Mouse (Mus musculus): Measurements from ENCODE around the gene Iqub. TPM values are rescaled to one million over a fixed set of nuclear protein-coding genes. Genes with fewer than 3 reads are reported as not detected.

Iqub gene
- polyA plus RNA-seq, 2 experiments, result 0.08 TPM; not detected in 1

GRCm38 (mm10) chr6:24450241-24450640 is 64.6 kb downstream of the Iqub start:
- WGBS, result 89% methylated on average over 6 of the region's 6 CpGs

GRCm38 (mm10) chr6:24416056-24416455 is 98.8 kb downstream of the Iqub start:
- H3K27me3 ChIP-seq (ENCODE audit: control insufficient read depth, insufficient read depth, low read length), result no peaks in the 10 kb centered on the region
- H3K27ac ChIP-seq (replicated peaks; ENCODE audit: low read depth, low read length), result no peak overlapping the region
- no peak overlapping the region for H3K4me2 ChIP-seq (replicated peaks; ENCODE audit: low read depth, low read length, severe bottlenecking)
- H3K36me3 ChIP-seq (ENCODE audit: control insufficient read depth, insufficient read depth, low read length), result no peaks in the 10 kb centered on the region
- WGBS, result 87% methylated on average over 11 of the region's 11 CpGs
- H3K4me1 ChIP-seq (ENCODE audit: control insufficient read depth, insufficient read depth, low read length), result no peaks in the 10 kb centered on the region
- no peak for ATAC-seq (ENCODE audit: low FRiP score, low read depth)
- H3K9me3 ChIP-seq (ENCODE audit: control insufficient read depth, low read length), result no peaks in the 10 kb centered on the region
- H3K4me3 ChIP-seq (replicated peaks; ENCODE audit: low read length), result no peak overlapping the region
- no peak for DNase-seq (ENCODE audit: low spot score)
- H3K9ac ChIP-seq (ENCODE audit: low read depth, low read length, severe bottlenecking), result no peak overlapping the region
- no peak for TF ChIP-seq POLR2A (IDR thresholded peaks at IDR 0.05; ENCODE audit: borderline replicate concordance, extremely low read depth, insufficient read depth, insufficient read length)

More at GRCm38 (mm10) chr6:24450241-24450640, 64.6 kb downstream of the Iqub start:
- TF ChIP-seq POLR2A (IDR thresholded peaks at IDR 0.05; ENCODE audit: borderline replicate concordance, extremely low read depth, insufficient read depth, insufficient read length), result no peak
- Histone ChIP-seq H3K9me3 (ENCODE audit: control insufficient read depth, low read length) (no peaks in the 10 kb centered on the region), H3K27ac (replicated peaks; ENCODE audit: low read depth, low read length) (no peak overlapping the region), H3K4me3 (replicated peaks; ENCODE audit: low read length) (no peak overlapping the region), H3K9ac (ENCODE audit: low read depth, low read length, severe bottlenecking) (no peak overlapping the region), H3K27me3 (ENCODE audit: control insufficient read depth, insufficient read depth, low read length) (no peaks in the 10 kb centered on the region), H3K4me2 (replicated peaks; ENCODE audit: low read depth, low read length, severe bottlenecking) (no peak overlapping the region), H3K36me3 (ENCODE audit: control insufficient read depth, insufficient read depth, low read length) (no peaks in the 10 kb centered on the region), H3K4me1 (ENCODE audit: control insufficient read depth, insufficient read depth, low read length) (no peaks in the 10 kb centered on the region)
- DNase-seq (ENCODE audit: low spot score) (no peak), ATAC-seq (ENCODE audit: low FRiP score, low read depth) (no peak)

- WGBS, result 76% methylated on average over 1 of the region's 1 CpGs
- no peak overlapping the region for H3K9ac ChIP-seq (ENCODE audit: low read depth, low read length, severe bottlenecking)
- no peaks in the 10 kb centered on the region for H3K27me3 ChIP-seq (ENCODE audit: control insufficient read depth, insufficient read depth, low read length)
- no peak for TF ChIP-seq POLR2A (IDR thresholded peaks at IDR 0.05; ENCODE audit: borderline replicate concordance, extremely low read depth, insufficient read depth, insufficient read length)
- ATAC-seq (ENCODE audit: low FRiP score, low read depth), result no peak
- no peak overlapping the region for H3K4me2 ChIP-seq (replicated peaks; ENCODE audit: low read depth, low read length, severe bottlenecking)
- H3K36me3 ChIP-seq (ENCODE audit: control insufficient read depth, insufficient read depth, low read length), result no peaks in the 10 kb centered on the region
- no peaks in the 10 kb centered on the region for H3K9me3 ChIP-seq (ENCODE audit: control insufficient read depth, low read length)
- no peaks in the 10 kb centered on the region for H3K4me1 ChIP-seq (ENCODE audit: control insufficient read depth, insufficient read depth, low read length)
- H3K4me3 ChIP-seq (replicated peaks; ENCODE audit: low read length), result no peak overlapping the region
- no peak for DNase-seq (ENCODE audit: low spot score)
- no peak overlapping the region for H3K27ac ChIP-seq (replicated peaks; ENCODE audit: low read depth, low read length)
Observed at GRCm38 (mm10) chr6:24415500-24415899, 99.4 kb downstream of the Iqub start.

- DNase-seq (ENCODE audit: low spot score), result no peak
- TF ChIP-seq POLR2A (IDR thresholded peaks at IDR 0.05; ENCODE audit: borderline replicate concordance, extremely low read depth, insufficient read depth, insufficient read length), result no peak
- Histone ChIP-seq H3K4me2 (replicated peaks; ENCODE audit: low read depth, low read length, severe bottlenecking) (no peak overlapping the region), H3K9ac (ENCODE audit: low read depth, low read length, severe bottlenecking) (no peak overlapping the region), H3K27ac (replicated peaks; ENCODE audit: low read depth, low read length) (no peak overlapping the region), H3K9me3 (ENCODE audit: control insufficient read depth, low read length) (no peaks in the 10 kb centered on the region), H3K36me3 (ENCODE audit: control insufficient read depth, insufficient read depth, low read length) (no peaks in the 10 kb centered on the region), H3K27me3 (ENCODE audit: control insufficient read depth, insufficient read depth, low read length) (no peaks in the 10 kb centered on the region), H3K4me1 (ENCODE audit: control insufficient read depth, insufficient read depth, low read length) (no peaks in the 10 kb centered on the region), H3K4me3 (replicated peaks; ENCODE audit: low read length) (no peak overlapping the region)
- WGBS, result 86% methylated on average over 11 of the region's 11 CpGs
- ATAC-seq (ENCODE audit: low FRiP score, low read depth), result no peak
Observed at GRCm38 (mm10) chr6:24408573-24409427, 106.1 kb downstream of the Iqub start.

- H3K9ac ChIP-seq (ENCODE audit: low read depth, low read length, severe bottlenecking), result no peak overlapping the region
- H3K4me3 ChIP-seq (replicated peaks; ENCODE audit: low read length), result no peak overlapping the region
- no peak for DNase-seq (ENCODE audit: low spot score)
- ATAC-seq (ENCODE audit: low FRiP score, low read depth), result no peak
- no peaks in the 10 kb centered on the region for H3K36me3 ChIP-seq (ENCODE audit: control insufficient read depth, insufficient read depth, low read length)
- no peaks in the 10 kb centered on the region for H3K27me3 ChIP-seq (ENCODE audit: control insufficient read depth, insufficient read depth, low read length)
- no peaks in the 10 kb centered on the region for H3K9me3 ChIP-seq (ENCODE audit: control insufficient read depth, low read length)
- 60% methylated on average over 3 of the region's 3 CpGs for WGBS
- H3K4me1 ChIP-seq (ENCODE audit: control insufficient read depth, insufficient read depth, low read length), result no peaks in the 10 kb centered on the region
- no peak overlapping the region for H3K27ac ChIP-seq (replicated peaks; ENCODE audit: low read depth, low read length)
- TF ChIP-seq POLR2A (IDR thresholded peaks at IDR 0.05; ENCODE audit: borderline replicate concordance, extremely low read depth, insufficient read depth, insufficient read length), result no peak
- no peak overlapping the region for H3K4me2 ChIP-seq (replicated peaks; ENCODE audit: low read depth, low read length, severe bottlenecking)
Observed at GRCm38 (mm10) chr6:24407743-24408142, 107.1 kb downstream of the Iqub start.

All from limb, embryonic 14.5 days (tissue).